Mouse (Mus musculus) CD4-positive helper T cell, adult 2 months (primary cell): ENCODE measurements at regions not wholly inside any gene's neighbourhood (a gene's known extent, or its start where the extent isn't known, plus 50 kb on each side); places are given as distances from the start of the nearest gene placed in this dataset.

Experiments used
- DNase-seq: peaks from one replicate; pipeline ENCODE4 v3.0.0-alpha.2; 2012; ENCODE audit warnings: low read depth, missing footprints, low spot score

GRCm38 (mm10) chr8:30946154-30947065 is 2482.1 kb upstream of the 5930422O12Rik start:
- no peak for DNase-seq

- no peak for DNase-seq
Observed at GRCm38 (mm10) chr8:30952818-30953217, 2475.7 kb upstream of the 5930422O12Rik start.

DNA sequence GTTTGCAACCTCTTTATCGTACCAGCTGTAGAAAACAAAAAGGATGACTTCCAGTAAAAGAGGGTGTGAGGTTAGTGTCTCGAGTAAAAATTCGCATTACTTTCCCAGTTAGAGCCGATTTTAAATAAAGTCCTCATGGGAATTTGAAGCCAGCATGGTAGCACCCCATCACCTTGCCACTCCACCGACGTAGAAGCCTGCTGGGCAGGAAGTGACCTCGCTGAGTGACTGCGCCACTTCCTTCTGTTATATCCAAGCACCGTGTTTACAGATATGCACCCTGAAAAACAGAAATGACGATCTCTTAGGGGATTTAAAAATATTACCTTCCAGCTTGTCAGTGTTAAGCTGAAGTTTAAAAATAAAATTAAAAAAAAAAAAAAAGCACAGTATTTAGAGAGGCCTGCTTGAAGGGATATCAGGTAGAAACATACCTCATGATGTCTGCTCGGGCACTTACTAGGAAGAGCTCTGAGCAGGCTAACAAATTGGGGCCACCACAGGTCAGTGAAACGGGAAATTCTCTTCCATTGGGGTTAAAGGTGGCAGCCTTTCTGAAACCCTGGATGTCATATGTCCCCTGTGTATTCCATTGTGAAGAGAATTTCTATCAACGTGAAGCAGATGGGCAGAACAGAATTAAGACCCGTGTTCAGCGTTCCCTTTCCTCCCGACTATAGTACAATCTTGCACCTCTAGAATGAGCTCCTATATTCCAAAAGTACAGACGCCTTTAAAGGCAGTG is 2468.9 kb upstream of the 5930422O12Rik start:
- DNase-seq: no peak

- no peak for DNase-seq
Observed at GRCm38 (mm10) chr8:30960486-30960885, 2468.0 kb upstream of the 5930422O12Rik start.

DNA sequence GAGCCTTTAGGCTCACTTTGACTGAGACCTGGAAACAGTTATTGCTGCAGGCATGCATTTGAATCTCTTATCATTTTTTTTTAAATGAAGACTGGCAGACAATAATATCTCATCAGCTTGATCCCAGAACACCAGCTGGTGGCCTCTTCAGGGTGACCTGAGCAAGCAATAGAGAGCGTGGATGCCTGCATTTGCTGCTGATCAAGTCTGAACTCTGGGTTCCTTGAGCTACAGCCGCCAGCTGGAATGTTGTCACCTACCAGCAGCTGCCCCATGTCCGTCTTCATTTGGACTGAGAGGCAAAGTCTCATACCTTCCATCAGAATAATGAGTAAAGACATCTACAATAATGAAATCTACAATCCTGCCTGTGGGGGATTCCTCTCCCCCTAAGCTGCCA is 2466.3 kb upstream of the 5930422O12Rik start:
- DNase-seq: no peak

DNA sequence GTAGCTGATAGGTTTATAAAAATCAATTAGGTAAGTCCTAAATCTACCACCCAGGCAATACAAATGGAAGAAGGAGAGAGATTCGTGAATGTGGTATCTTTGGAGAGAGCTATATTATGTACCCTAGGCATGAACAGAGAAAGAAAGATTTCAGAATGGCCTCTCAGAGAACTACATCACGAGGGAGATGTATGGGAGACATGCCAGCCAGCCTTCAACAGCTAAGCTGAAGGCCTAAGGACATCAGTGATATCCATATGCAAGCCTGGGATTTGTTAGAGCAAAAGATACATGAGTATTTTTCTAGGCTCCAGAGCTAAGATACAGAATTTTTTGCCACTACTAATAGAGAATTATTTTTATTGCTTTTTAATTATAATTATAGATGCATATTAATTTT is 2445.7 kb upstream of the 5930422O12Rik start:
- DNase-seq: no peak

DNA sequence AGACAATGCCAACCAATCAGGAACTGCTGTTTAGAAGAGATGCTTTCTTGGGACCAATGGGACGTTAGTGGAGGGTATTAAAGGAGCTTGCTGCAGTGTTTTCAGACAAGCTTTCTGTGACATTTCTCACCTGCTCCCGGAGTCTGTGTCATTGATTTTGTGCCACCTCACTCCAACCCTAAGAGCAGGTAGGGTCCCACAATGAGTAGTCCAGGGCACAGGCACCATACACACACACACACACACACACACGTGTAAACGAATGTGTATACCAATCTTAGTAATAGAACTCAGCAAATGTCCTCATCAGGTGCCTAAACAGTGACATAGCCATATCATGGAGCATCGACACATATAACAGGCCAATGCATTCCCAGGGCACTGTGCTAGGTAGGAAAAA is 2440.5 kb upstream of the 5930422O12Rik start:
- DNase-seq: no peak

DNA sequence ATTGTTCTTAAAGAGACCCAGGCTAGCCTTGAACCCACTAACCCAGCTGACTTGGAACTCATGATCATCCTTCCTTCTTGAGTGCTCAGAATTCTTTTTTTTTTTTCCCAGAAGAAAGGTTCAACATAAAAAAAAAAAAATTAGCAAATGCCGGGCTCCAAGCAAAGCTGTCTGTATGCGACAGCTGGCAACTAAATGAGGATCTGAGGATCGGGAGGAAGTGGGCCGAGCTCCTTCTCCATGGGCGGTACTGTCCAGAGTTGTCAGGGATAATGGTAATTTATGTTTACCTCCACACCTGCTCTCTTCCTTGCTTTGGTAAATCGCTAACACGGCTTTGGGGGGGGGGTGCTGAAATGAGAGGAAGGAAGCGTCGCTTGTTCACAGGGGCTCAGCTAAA is 2429.9 kb upstream of the 5930422O12Rik start:
- no peak for DNase-seq

DNA sequence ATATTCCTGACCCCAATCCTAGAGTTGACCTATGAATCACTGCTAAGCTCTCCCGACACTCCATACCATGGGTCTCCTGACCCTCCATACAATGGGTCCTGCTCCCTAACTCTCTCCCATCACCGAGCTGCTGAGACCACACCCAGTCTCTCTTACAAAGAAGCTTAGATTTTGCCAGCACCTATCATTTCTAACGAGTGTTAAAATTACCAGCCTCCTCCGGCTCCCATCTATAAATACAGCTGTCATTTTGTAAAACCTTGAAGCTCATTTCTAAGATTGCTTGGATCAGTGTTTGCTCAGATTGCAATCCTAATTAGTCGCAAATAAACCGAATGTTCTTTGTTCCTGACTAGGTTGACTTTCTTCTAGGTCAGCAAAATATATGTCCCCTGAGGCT is 2428.4 kb upstream of the 5930422O12Rik start:
- DNase-seq: no peak

GRCm38 (mm10) chr8:31001980-31002730 is 2426.4 kb upstream of the 5930422O12Rik start:
- DNase-seq: no peak

DNA sequence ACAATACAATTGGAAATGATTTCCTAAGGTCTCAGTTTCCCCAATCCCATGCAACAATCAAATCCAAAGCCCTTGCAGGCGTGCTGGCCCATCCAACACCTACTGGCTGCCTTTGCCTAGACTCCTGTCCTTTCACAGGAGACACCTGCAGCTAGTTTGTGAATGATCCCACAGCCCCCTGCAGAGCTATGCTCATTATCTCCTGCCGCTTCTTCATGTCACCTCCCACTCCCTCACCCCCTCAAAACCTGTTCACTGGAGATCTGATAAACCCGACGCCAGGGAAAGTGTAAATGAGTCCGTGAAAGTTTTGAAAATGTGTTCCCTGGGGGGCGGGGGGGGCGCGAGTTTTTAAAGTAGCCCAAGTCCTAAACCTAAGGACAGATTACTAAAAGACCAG is 2420.2 kb upstream of the 5930422O12Rik start:
- no peak for DNase-seq

DNA sequence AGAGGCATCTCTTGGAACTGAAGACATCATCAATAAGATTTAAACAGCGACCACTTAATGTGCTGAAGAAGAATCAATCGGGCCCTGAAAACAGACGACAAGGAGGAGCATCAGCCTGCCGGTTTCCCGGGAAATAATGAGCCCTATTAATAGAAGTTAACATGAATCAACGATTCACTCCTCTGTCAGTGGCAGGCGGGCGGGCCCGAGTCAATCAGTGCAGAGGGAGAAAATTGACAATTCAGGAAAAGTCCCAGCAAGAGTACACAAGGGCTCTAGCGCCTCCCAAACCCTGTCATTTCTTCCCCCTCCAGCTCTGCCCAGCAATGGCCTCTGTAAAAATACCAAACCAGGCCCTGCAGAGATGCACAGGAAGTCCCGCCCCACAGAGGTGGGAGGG is 2416.4 kb upstream of the 5930422O12Rik start:
- no peak for DNase-seq

- DNase-seq: peak; percentile 49
Observed at GRCm38 (mm10) chr8:31031721-31032591, 2396.6 kb upstream of the 5930422O12Rik start.

- peak; percentile 53 for DNase-seq
Observed at GRCm38 (mm10) chr8:31033281-31033680, 2395.2 kb upstream of the 5930422O12Rik start.

- no peak for DNase-seq
Observed at GRCm38 (mm10) chr8:31036892-31037291, 2391.6 kb upstream of the 5930422O12Rik start.
